Mouse (Mus musculus) retina, postnatal 1 day (tissue): ENCODE measurements around the gene Olfr412.

Experiments
- DNase-seq: peaks from one replicate; pipeline ENCODE4 v3.0.0-alpha.2; 2012

Olfr412 gene

GRCm38 (mm10) chr11:74415736-74416135 lies 53.9 kb downstream of the Olfr412 start:
- DNase-seq, result no peak
